Mouse (Mus musculus) frontal cortex, postnatal 36 days (tissue): ENCODE results near the gene Odf3b.

Experiments used
- DNase-seq, 2 experiments: peaks; one replicate each; pipeline ENCODE4 v3.0.0; 2022; ENCODE audit warnings: low spot score in 2 of 2

Odf3b gene

GRCm38 (mm10) chr15:89334774-89335537 lies 44.1 kb downstream of the Odf3b start:
- no peak for DNase-seq

- no peak for DNase-seq
These were observed 44.8 kb downstream of the Odf3b start, which contains the start of gene Miox for GRCm38 (mm10) chr15:89334271-89334670. Gene Miox, plus strand, starts transcription at chr15:89334398.
